Mouse (Mus musculus): ENCODE measurements at regions not wholly inside any gene's neighbourhood (a gene's known extent, or its start where the extent isn't known, plus 50 kb on each side); places are given as distances from the start of the nearest gene placed in this dataset.

- no peak for DNase-seq (ENCODE audit: low spot score)
Observed at GRCm38 (mm10) chr10:17202556-17203415, 520.2 kb upstream of the Cited2 start.

GRCm38 (mm10) chr10:17203416-17204110 lies 519.5 kb upstream of the Cited2 start:
- no peak for DNase-seq (ENCODE audit: low spot score)

- no peak for DNase-seq (ENCODE audit: low spot score)
Observed at GRCm38 (mm10) chr10:17204153-17204552, 518.9 kb upstream of the Cited2 start.

GRCm38 (mm10) chr10:17212551-17213309 lies 510.3 kb upstream of the Cited2 start:
- no peak for DNase-seq (ENCODE audit: low spot score)

- no peak for DNase-seq (ENCODE audit: low spot score)
Observed at GRCm38 (mm10) chr10:17213310-17214064, 509.5 kb upstream of the Cited2 start.

GRCm38 (mm10) chr10:17214065-17214440 lies 509.0 kb upstream of the Cited2 start:
- no peak for DNase-seq (ENCODE audit: low spot score)

- no peak for DNase-seq (ENCODE audit: low spot score)
Observed at GRCm38 (mm10) chr10:17215029-17215428, 508.0 kb upstream of the Cited2 start.

- DNase-seq (ENCODE audit: low spot score) = no peak
Observed at GRCm38 (mm10) chr10:17221495-17221894, 501.5 kb upstream of the Cited2 start.

- DNase-seq (ENCODE audit: low spot score) = no peak
Observed at GRCm38 (mm10) chr10:17225727-17226126, 497.3 kb upstream of the Cited2 start.

GRCm38 (mm10) chr10:17230040-17230818 lies 492.8 kb upstream of the Cited2 start:
- DNase-seq (ENCODE audit: low spot score) = no peak

- no peak for DNase-seq (ENCODE audit: low spot score)
Observed at GRCm38 (mm10) chr10:17235955-17236650, 486.9 kb upstream of the Cited2 start.

- no peak for DNase-seq (ENCODE audit: low spot score)
Observed at GRCm38 (mm10) chr10:17236761-17237160, 486.3 kb upstream of the Cited2 start.

GRCm38 (mm10) chr10:17237463-17237862 lies 485.6 kb upstream of the Cited2 start:
- no peak for DNase-seq (ENCODE audit: low spot score)

- DNase-seq (ENCODE audit: low spot score) = no peak
Observed at GRCm38 (mm10) chr10:17237918-17238850, 484.8 kb upstream of the Cited2 start.

- DNase-seq (ENCODE audit: low spot score) = no peak
Observed at GRCm38 (mm10) chr10:17248270-17248669, 474.7 kb upstream of the Cited2 start.

GRCm38 (mm10) chr10:17253040-17253439 lies 470.0 kb upstream of the Cited2 start:
- no peak for DNase-seq (ENCODE audit: low spot score)

GRCm38 (mm10) chr10:17260154-17260553 lies 462.9 kb upstream of the Cited2 start:
- DNase-seq (ENCODE audit: low spot score) = no peak

GRCm38 (mm10) chr10:17260615-17261014 lies 462.4 kb upstream of the Cited2 start:
- no peak for DNase-seq (ENCODE audit: low spot score)

GRCm38 (mm10) chr10:17261192-17261824 lies 461.7 kb upstream of the Cited2 start:
- DNase-seq (ENCODE audit: low spot score) = no peak
